Mouse (Mus musculus) adrenal gland, adult 10 weeks (tissue): ENCODE data around the gene Gm10188. TPM values are rescaled to one million over a fixed set of nuclear protein-coding genes. Genes with fewer than 3 reads are reported as not detected.

Experiments used
- polyA plus RNA-seq: library from polyadenylated mRNA; stranded (reverse); fragments of 350-450 nt; fragmentation: Illumina TruSeq; extraction: RNeasy Lipid Tissue Mini Kit (QIAGEN cat#74804); gene quantifications from one replicate; pipeline ENCODE4 v1.2.3, GENCODE M21; 2014; ENCODE audit warnings: low read depth, low replicate concordance

Gm10188 gene
- not detected for polyA plus RNA-seq

DNA sequence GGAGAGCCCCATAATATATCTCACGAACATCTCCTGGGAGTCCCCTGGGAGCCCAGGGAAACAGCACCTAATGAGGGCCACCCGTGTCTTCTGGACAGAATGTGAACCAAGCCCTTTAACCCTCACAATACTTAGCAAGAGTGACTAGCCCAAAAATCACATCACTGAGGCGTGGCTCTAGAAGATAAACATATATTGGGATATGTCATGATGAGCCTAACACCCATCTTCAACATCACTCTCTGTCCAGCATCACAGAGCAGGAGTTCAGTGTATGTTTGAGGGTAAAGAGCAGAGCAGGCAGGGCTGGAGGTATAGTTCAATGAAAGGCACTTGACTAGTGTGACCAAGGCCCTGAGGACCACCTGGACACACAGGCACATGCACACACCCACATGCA, at the start of gene Gm10188:
Gene Gm10188 (minus strand): TSS at position 101 of the 400 bp plus-strand sequence.

GRCm38 (mm10) chr1:132191093-132191785, 38.3 kb downstream of the Gm10188 start, which contains the start of the genes Lemd1 and AC124108.1:
Gene Lemd1, plus strand, starts transcription at chr1:132191431.
Gene AC124108.1, plus strand, starts transcription at chr1:132191457.

Other genes starting within 250 kb of the Gm10188 start
- 32.1 TPM for gene Elk4, start 222.2 kb downstream of the Gm10188 start, polyA plus RNA-seq
- gene Mfsd4a, start 161.7 kb downstream of the Gm10188 start, polyA plus RNA-seq = 115 TPM
- gene Cdk18, start 90.1 kb downstream of the Gm10188 start, polyA plus RNA-seq = 0.52 TPM
- gene Lemd1, start 38.3 kb downstream of the Gm10188 start, polyA plus RNA-seq = not detected
- gene AC124108.1, start 38.3 kb downstream of the Gm10188 start, polyA plus RNA-seq = not detected
- gene Klhdc8a, start 68.9 kb upstream of the Gm10188 start, polyA plus RNA-seq = 36.2 TPM
- gene Nuak2, start 86.4 kb upstream of the Gm10188 start, polyA plus RNA-seq = 0.93 TPM
- 1.5 TPM for gene Tmcc2, start 161.5 kb upstream of the Gm10188 start, polyA plus RNA-seq
- 21.4 TPM for gene Dstyk, start 187.8 kb upstream of the Gm10188 start, polyA plus RNA-seq
- 57.6 TPM for gene Rbbp5, start 247.6 kb upstream of the Gm10188 start, polyA plus RNA-seq